Mouse (Mus musculus): ENCODE measurements around the gene Sfxn5.

DNA sequence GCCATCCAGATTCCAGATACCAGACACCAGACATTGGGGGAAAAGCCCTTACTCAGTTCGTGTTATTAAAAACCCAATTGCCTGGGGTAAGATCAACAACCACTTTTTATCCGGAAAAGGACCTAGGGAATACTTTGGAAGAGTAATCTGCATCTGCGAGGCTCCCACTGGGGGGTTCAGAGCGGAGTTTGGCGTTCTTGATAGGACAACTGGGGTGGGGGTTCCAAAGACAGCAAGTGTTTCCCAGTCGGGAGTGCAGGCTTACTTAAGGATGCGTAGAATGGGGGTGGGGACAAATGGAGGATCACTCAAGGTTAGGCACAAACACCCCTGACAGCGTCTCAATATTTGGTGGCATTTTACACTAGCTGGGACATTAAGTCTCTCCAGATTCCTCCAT lies 1.5 kb downstream of the Sfxn5 start:
- TF ChIP-seq CTCF (IDR thresholded peaks at IDR 0.05; ENCODE audit: low read depth) (no peak), EP300 (IDR thresholded peaks at IDR 0.05; ENCODE audit: low read depth) (no peak)
